Mouse (Mus musculus): ENCODE measurements around the gene Sctr. TPM values are rescaled to one million over a fixed set of nuclear protein-coding genes. Genes with fewer than 3 reads are reported as not detected.
"Not testable (repeated sequence)": the region's sequence is repeated elsewhere in the genome, so short reads cannot be mapped to it uniquely, and the experiment has no call there.

Gene Sctr
- polyA plus RNA-seq, 2 experiments = 0.03 TPM; not detected in 1

- H3K4me3 ChIP-seq (ENCODE audit: insufficient read depth in 1 of 2, low read depth in 2 of 2, low read length in 2 of 2) = no peak overlapping the region
- 53% methylated on average over 3 of the region's 3 CpGs for WGBS (ENCODE audit: insufficient replicate concordance)
- ATAC-seq (ENCODE audit: insufficient read depth) (no peak), DNase-seq (ENCODE audit: low read depth in 3 of 3, low spot score in 3 of 3) (no peak)
- no peaks in the 10 kb centered on the region for H3K27me3 ChIP-seq (ENCODE audit: control insufficient read depth, insufficient read depth, low read length)
- TF ChIP-seq EP300 (IDR thresholded peaks at IDR 0.05; ENCODE audit: low read depth) (no peak), CTCF (IDR thresholded peaks at IDR 0.05; ENCODE audit: low read depth) (no peak)
- H3K27ac ChIP-seq = no peak overlapping the region
- H3K9ac ChIP-seq (replicated peaks) = no peak overlapping the region
- no peaks in the 10 kb centered on the region for H3K36me3 ChIP-seq (replicated peaks; ENCODE audit: control insufficient read depth, insufficient read depth, low read depth)
- no peaks in the 10 kb centered on the region for H3K9me3 ChIP-seq (ENCODE audit: control insufficient read depth, low read length)
- no peaks in the 10 kb centered on the region; a peak in 1 of 4 replicates for H3K4me1 ChIP-seq (replicated peaks; ENCODE audit: control insufficient read depth in 2 of 2, insufficient read depth in 2 of 2, low read length in 1 of 2)
- H3K4me2 ChIP-seq (ENCODE audit: low read depth) = no peak overlapping the region
Measured at GRCm38 (mm10) chr1:120085696-120086095, 79.0 kb downstream of the Sctr start.

GRCm38 (mm10) chr1:120086644-120087043, 80.0 kb downstream of the Sctr start:
- Histone ChIP-seq H3K27ac (no peak overlapping the region), H3K36me3 (replicated peaks; ENCODE audit: control insufficient read depth, insufficient read depth, low read depth) (no peaks in the 10 kb centered on the region), H3K4me2 (ENCODE audit: low read depth) (no peak overlapping the region), H3K9me3 (ENCODE audit: control insufficient read depth, low read length) (no peaks in the 10 kb centered on the region), H3K4me1 (replicated peaks; ENCODE audit: control insufficient read depth in 2 of 2, insufficient read depth in 2 of 2, low read length in 1 of 2) (no peaks in the 10 kb centered on the region; a peak in 1 of 4 replicates), H3K4me3 (ENCODE audit: insufficient read depth in 1 of 2, low read depth in 2 of 2, low read length in 2 of 2) (no peak overlapping the region), H3K9ac (replicated peaks) (no peak overlapping the region), H3K27me3 (ENCODE audit: control insufficient read depth, insufficient read depth, low read length) (no peaks in the 10 kb centered on the region)
- WGBS (ENCODE audit: insufficient replicate concordance) = 52% methylated on average over 13 of the region's 13 CpGs
- TF ChIP-seq CTCF (IDR thresholded peaks at IDR 0.05; ENCODE audit: low read depth) (no peak), EP300 (IDR thresholded peaks at IDR 0.05; ENCODE audit: low read depth) (no peak)
- no peak for DNase-seq (ENCODE audit: low read depth in 3 of 3, low spot score in 3 of 3)
- no peak for ATAC-seq (ENCODE audit: insufficient read depth)

GRCm38 (mm10) chr1:120089180-120089579, 82.5 kb downstream of the Sctr start:
- H3K9ac ChIP-seq (replicated peaks) = no peak overlapping the region
- ATAC-seq (ENCODE audit: insufficient read depth) = no peak
- H3K27ac ChIP-seq = no peak overlapping the region
- H3K9me3 ChIP-seq (ENCODE audit: control insufficient read depth, low read length) = no peaks in the 10 kb centered on the region
- no peaks in the 10 kb centered on the region for H3K36me3 ChIP-seq (replicated peaks; ENCODE audit: control insufficient read depth, insufficient read depth, low read depth)
- no peak overlapping the region for H3K4me2 ChIP-seq (ENCODE audit: low read depth)
- H3K27me3 ChIP-seq (ENCODE audit: control insufficient read depth, insufficient read depth, low read length) = no peaks in the 10 kb centered on the region
- no peak for DNase-seq (ENCODE audit: low read depth in 3 of 3, low spot score in 3 of 3)
- H3K4me1 ChIP-seq (replicated peaks; ENCODE audit: control insufficient read depth in 2 of 2, insufficient read depth in 2 of 2, low read length in 1 of 2) = no peaks in the 10 kb centered on the region; a peak in 1 of 4 replicates
- TF ChIP-seq CTCF (IDR thresholded peaks at IDR 0.05; ENCODE audit: low read depth) (no peak), EP300 (IDR thresholded peaks at IDR 0.05; ENCODE audit: low read depth) (no peak)
- WGBS (ENCODE audit: insufficient replicate concordance) = 28% methylated on average over 4 of the region's 5 CpGs
- H3K4me3 ChIP-seq (ENCODE audit: insufficient read depth in 1 of 2, low read depth in 2 of 2, low read length in 2 of 2) = no peak overlapping the region

- DNase-seq (ENCODE audit: low read depth in 3 of 3, low spot score in 3 of 3) (no peak), ATAC-seq (ENCODE audit: insufficient read depth) (no peak)
- Histone ChIP-seq H3K27me3 (ENCODE audit: control insufficient read depth, insufficient read depth, low read length) (no peaks in the 10 kb centered on the region), H3K4me1 (replicated peaks; ENCODE audit: control insufficient read depth in 2 of 2, insufficient read depth in 2 of 2, low read length in 1 of 2) (peaks cover 0 to 4% of the 10 kb centered on the region in 2 experiments; a peak in 1 of 4 replicates), H3K9me3 (ENCODE audit: control insufficient read depth, low read length) (no peaks in the 10 kb centered on the region), H3K4me3 (ENCODE audit: insufficient read depth in 1 of 2, low read depth in 2 of 2, low read length in 2 of 2) (no peak overlapping the region), H3K4me2 (ENCODE audit: low read depth) (no peak overlapping the region), H3K36me3 (replicated peaks; ENCODE audit: control insufficient read depth, insufficient read depth, low read depth) (no peaks in the 10 kb centered on the region), H3K9ac (replicated peaks) (no peak overlapping the region), H3K27ac (no peak overlapping the region)
- no peak for TF ChIP-seq EP300 (IDR thresholded peaks at IDR 0.05; ENCODE audit: low read depth)
- no peak for TF ChIP-seq CTCF (IDR thresholded peaks at IDR 0.05; ENCODE audit: low read depth)
- WGBS (ENCODE audit: insufficient replicate concordance) = 70% methylated on average over 8 of the region's 8 CpGs
Measured at GRCm38 (mm10) chr1:120090880-120091570, 84.3 kb downstream of the Sctr start.

- peak; percentile 45 to 52 (median 46) for DNase-seq (ENCODE audit: low read depth in 3 of 3, low spot score in 3 of 3)
- H3K36me3 ChIP-seq (replicated peaks; ENCODE audit: control insufficient read depth, insufficient read depth, low read depth); H3K4me3 ChIP-seq (ENCODE audit: insufficient read depth in 1 of 2, low read depth in 2 of 2, low read length in 2 of 2); H3K27ac ChIP-seq; H3K9me3 ChIP-seq (ENCODE audit: control insufficient read depth, low read length); H3K4me1 ChIP-seq (replicated peaks; ENCODE audit: control insufficient read depth in 2 of 2, insufficient read depth in 2 of 2, low read length in 1 of 2); H3K4me2 ChIP-seq (ENCODE audit: low read depth); H3K27me3 ChIP-seq (ENCODE audit: control insufficient read depth, insufficient read depth, low read length); H3K9ac ChIP-seq (replicated peaks): not testable (repeated sequence)
- peak; percentile 45; the same call in 1 of the 2 replicates for ATAC-seq (ENCODE audit: insufficient read depth)
- peak; percentile 94 for TF ChIP-seq CTCF (IDR thresholded peaks at IDR 0.05; ENCODE audit: low read depth)
- WGBS (ENCODE audit: insufficient replicate concordance) = 45% methylated on average over 11 of the region's 14 CpGs
Measured at GRCm38 (mm10) chr1:120093482-120094134, 86.9 kb downstream of the Sctr start.

Measured in liver, embryonic 14.5 days (tissue).